Mouse (Mus musculus): ENCODE measurements at regions not wholly inside any gene's neighbourhood (a gene's known extent, or its start where the extent isn't known, plus 50 kb on each side); places are given as distances from the start of the nearest gene placed in this dataset.

DNA sequence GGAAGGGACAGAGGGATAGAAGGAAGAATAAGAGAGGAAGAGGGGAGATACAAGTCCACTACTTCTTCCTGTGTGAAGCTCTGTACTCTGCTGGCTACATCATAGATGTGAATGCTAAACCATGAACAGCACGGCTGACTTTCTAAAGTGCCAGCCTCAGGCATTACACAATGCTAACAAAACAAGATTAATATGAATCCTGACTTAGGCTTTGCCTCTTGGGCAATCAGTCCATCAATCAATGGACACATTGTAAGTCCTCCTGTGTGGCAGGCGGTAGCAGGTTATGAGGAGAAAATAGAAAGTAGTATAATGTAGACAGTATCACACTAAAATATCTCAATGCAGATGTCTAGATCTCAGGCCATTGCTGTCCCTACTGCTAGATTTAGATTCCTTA, 203.6 kb upstream of the Nrip1 start:
- DNase-seq (ENCODE audit: low read depth): no peak

DNA sequence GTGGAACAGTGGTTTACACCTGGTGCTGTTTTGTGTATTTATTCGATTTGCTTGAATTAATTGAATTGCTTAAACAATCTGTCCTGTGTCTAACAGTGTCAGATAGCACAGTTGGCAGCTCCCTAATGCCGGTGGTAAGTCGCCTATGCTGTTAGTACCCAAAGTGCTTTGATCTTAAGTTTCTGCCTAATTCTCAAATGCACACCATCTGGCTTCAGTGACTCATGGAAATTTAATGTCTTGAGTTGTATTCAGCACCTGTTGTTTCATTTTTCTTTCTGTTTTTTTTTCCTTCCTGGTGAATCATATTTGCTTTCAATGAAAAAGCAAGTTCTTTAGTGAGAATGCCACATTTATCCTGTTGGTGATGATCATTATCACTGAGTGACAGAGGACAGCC, 201.7 kb upstream of the Nrip1 start:
- no peak for DNase-seq (ENCODE audit: low read depth)

DNA sequence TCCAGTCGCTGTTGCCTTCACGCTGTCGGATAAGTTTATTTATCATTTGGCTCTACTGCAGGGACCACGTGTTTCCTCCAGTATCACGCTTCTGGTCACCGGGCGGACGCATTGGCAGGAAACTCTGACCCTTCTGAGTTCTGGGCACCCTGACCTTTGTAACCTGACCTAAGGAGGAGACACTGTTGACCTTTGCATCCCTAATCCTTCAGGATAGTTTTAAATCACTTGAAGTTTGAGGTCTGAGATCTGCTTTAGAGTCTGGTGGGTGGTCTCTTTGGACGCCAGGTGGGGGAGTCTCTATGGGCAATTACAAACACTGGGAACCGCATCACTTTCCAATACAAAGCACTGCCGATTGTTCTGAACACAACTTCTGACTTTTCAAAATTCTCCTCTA, 192.6 kb upstream of the Nrip1 start:
- no peak for DNase-seq (ENCODE audit: low read depth)

DNA sequence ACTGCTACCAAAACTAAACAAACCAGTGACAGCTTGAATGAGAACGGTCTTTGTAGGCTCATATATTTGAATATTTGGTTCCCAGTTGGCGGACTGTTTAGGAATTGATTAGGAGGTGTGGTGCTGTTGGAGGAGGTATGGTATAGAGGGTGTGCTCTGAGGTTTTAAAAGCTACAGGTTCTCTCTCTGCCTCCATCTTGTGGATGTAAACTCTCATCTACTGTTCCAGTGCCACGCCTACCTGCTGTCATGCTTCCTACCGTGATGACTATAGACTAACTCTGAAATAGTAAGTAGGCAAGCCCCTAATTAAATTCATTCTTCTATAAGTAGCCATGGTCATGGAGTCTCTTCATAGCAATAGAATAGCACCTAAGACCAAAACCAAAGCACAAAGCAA, 181.2 kb upstream of the Nrip1 start:
- no peak for DNase-seq (ENCODE audit: low read depth)

DNA sequence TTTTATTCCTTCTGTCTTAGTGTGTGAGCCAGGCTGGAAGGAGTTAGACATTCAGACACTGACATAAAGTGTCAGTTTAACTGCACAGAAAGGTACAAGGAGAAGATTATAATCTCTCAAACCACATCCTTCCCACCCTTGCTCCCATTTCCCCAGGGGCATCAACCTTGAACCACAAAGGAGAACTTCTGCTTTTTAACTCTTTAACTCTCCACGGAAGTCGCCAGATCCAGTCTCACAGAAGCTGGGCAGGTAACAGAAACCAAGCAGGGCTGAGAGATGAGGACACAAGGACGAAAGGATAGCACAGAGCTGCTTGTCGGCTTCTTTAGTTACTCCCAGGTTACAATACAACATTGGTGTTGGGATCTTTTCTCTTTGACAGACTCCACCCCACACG, 176.0 kb upstream of the Nrip1 start:
- no peak for DNase-seq (ENCODE audit: low read depth)

DNA sequence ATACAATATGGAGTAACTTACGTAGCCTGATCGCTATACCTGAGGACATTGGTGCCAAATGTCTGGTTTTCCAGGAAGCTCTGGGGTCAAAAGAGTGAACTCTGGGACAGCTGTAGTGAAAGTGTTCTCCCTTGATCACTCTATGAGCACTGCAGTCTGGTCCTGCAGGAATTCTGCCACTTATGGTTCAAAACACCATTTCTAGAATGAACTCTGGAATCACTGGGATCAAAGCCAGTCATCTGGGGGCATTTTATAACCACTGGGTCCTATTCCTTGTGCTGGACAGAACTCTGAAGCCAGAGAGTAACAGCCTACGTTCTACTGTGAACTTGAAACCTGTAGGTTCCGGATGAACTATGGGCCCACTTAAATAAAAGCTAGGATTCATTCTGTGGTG, 173.5 kb upstream of the Nrip1 start:
- no peak for DNase-seq (ENCODE audit: low read depth)

DNA sequence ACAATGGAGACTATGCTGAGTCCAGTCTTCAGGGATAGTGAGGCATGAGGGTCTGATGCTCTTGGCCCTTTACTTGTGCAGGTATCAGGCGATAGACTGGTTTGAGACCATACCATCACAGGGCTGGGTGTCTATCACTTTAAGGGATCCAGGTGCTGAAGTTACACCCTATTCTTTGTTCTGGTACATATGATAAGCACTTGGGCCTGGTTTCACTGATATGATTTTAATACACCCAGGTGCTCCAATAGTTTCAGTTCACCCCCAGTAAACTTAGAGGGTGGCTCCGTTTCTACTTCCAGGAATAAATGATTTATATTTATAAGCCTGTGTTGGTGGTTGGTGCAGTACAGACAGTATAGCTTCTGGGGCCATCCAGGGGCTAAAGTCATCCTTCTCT, 173.0 kb upstream of the Nrip1 start:
- no peak for DNase-seq (ENCODE audit: low read depth)

DNA sequence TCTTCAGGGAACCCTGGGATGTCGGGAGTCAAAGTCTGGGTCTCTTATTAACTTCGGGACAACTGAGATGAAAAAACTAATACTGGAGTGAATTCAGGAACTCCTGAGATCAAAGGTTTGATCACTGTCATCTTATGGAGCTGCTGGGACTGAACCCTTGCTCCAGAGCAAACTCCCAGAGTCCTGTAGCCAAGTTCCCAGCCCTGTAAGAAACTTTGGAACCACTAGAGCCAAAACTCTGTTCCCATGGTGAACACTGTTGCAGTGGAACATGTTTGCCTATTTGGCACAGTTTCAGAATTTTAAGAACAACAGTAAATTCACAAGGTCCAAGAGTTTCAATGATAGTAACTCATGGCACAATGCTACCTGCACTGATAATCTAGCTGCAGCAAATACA, 172.3 kb upstream of the Nrip1 start:
- no peak for DNase-seq (ENCODE audit: low read depth)

DNA sequence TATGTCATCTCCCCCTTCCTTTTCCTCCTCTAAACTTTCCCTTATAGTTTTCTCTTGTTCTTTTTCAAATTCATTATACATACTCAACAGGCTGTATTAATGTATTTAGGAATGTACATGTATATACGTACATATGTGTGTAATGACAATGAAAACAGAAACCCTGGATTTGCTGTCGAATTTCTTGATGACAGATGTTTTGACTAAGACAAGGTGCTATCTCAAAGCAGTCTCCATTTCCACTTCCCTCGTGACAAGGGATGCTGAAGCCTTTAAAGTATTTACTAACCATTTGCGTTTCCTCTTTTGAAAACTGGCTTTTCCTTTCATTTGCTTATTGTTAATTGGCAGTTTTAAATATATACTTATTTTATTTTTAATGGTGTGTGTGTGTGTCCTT, 171.3 kb upstream of the Nrip1 start:
- DNase-seq (ENCODE audit: low read depth): no peak

DNA sequence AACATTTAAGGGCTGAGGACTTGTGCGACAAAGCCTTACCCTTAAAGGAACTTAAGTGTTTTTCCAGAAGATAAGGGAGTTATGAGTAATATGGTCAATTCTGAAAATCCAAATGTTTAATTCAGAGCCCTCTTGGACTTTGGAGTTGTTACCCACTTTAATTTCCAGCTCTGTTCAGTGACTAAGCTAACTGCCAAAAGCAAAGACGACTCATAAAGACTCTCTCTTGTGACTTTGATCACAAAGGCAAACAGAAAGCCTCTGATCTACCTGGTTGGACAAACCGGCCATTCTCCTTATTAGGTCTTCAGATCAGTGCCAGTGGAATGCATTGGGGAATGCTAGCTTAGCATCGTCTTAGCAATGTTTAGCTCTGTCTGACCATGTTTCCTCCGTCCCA, 167.3 kb upstream of the Nrip1 start:
- no peak for DNase-seq (ENCODE audit: low read depth)

DNA sequence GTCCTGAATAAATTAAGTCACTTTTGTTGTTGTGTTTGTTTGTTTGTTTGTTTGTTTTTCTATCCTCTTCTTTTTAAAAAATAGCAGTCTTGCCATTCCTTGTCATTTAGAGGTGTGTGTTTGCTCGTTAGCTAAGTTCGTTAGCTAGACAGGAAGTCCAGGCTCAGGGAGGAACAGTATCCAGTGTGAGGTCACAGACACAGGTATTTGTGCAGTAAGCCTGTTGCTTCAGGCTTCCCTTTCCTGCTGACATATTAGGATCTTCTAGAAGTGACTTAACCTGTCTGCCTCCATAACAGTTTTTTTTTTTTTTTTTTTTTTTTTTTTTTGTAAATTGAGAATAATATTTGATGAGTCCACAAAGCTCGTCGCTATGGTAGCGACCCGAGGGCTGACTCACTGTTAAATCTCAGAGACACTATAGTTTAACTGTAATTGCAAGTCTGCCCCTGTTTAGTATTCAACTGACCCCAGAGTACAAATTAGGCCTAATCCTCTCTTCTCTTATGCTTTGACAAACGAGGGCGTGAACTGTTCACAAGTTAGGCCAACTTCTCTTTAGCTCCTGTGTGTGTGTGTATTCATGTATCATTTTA, 166.8 kb upstream of the Nrip1 start:
- no peak for DNase-seq (ENCODE audit: low read depth)

DNA sequence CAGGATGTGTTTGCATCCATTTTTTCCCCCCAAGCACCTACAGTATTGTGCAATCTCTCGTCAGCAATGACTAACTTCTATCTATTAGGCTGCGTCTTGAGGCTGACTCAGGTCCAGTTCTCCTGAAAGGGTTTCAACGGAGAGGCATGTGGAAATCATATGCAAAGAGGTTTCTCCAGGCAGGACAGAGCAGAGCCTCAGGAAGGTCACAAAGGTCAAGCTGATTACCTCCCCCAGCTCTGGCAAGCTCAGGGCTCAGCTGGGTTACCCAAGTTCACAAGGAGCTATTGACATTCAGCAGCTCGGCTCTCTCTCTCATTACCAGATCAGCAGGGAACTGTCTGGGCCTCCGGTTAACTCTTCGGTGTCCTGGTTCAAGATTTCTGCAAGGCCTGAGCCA, 166.0 kb upstream of the Nrip1 start:
- no peak for DNase-seq (ENCODE audit: low read depth)

DNA sequence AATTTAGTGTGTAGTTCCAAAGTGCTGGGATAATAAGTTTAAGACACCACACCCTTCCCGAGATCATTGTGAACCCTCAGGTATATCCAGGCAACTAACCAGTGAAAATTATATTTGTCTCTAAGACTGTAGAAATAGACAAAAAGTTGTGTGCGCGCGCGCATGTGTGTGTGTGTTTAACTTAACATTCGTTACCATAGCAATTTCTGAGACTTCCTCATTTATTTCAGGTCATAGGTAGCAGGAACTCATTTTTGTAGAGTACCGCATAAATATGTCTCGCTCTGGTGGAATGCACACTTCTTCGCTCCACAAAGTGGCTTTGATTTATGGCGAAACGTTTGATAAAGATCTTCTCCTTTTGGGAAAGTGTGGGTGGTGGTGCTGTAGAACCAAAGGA, 164.2 kb upstream of the Nrip1 start:
- DNase-seq (ENCODE audit: low read depth): no peak

DNA sequence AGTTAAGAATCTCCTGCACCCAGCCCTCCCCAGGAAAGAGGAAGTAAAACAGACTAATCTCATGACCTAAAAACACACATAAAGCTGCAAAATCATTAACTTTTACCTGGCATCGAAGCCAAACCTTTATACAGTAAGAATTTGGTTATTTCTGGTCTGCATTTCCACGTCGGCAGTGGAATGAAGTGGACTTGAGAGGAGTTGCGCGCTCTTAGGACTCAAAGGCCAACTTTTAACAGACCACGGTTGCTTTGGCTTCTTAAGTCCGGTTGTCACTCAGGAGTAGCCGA, 159.2 kb upstream of the Nrip1 start:
- no peak for DNase-seq (ENCODE audit: low read depth)

DNA sequence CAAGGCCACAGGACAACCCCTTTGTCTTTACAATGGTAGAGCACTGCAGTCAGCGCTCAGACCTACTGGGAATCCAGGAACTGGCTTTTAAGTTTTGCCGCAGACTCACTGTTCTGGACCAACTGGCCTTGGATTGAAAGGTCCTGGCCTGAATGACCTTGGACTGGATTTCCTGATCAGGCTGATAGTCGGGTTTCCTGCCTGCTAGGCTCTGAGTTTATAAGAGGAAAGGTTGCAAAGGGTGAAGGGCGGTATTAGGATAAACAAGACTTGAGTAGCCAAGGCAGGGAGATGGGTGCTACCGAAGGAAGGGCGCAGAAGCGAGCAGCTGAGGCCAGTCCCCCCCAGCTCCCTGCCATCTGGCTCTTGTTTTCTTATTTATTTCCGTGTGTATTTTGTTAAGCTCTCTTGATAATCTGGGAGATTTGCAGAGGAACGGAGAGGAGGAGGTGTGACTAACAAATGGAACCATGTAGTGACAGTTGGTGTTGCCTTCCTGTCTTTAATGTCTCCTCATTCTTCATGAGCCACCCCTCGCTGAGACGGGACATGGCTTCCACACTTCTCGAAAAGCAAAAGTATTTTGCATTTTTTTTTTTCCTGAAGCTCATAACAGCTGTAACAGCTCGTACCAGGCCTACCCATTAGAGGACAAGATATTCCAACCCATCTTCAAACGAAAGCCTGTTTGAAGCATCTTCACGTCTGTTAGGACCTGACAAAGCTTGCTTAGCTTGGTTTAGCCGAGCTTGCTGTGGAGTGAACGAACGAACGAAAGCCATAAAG, 158.7 kb upstream of the Nrip1 start:
- DNase-seq (ENCODE audit: low read depth): no peak

DNA sequence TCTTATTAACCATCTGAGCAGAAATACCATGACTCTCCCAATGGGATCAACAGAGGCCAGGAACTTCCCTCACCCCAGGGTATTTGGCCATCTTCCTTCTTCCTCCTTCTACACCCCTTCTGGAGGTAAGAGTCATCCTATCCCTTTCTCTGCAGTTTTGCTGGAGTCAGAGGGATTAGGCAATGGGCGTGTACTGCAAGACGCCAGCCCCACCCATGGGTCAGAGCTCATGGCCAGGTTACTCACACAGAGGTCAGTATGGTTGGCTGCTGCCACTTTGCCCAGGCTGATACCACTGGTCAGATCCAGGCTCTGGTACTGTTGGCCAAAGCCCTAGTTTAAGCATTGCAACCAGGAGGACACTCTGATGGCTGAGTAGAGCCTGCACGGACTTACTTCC, 157.3 kb upstream of the Nrip1 start:
- no peak for DNase-seq (ENCODE audit: low read depth)

DNA sequence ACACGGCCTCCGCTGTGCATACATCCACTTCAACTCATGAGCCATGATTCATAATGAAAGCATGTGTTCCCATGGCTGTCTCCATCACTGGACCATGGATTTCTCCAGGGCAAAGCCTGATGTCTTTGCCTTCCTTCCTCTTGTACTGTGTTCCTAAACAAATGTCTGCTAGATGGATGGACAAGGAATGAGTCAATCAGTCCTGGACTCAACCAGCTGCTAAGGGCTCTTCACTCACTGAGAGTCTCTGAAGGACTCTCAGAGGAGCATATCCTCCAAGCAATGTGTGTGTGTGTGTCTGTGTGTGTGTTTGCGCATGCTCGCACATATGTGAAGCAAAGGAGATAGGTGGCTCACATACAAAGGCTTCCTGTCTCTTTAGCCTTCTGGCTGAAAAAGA, 156.0 kb upstream of the Nrip1 start:
- DNase-seq (ENCODE audit: low read depth): no peak

DNA sequence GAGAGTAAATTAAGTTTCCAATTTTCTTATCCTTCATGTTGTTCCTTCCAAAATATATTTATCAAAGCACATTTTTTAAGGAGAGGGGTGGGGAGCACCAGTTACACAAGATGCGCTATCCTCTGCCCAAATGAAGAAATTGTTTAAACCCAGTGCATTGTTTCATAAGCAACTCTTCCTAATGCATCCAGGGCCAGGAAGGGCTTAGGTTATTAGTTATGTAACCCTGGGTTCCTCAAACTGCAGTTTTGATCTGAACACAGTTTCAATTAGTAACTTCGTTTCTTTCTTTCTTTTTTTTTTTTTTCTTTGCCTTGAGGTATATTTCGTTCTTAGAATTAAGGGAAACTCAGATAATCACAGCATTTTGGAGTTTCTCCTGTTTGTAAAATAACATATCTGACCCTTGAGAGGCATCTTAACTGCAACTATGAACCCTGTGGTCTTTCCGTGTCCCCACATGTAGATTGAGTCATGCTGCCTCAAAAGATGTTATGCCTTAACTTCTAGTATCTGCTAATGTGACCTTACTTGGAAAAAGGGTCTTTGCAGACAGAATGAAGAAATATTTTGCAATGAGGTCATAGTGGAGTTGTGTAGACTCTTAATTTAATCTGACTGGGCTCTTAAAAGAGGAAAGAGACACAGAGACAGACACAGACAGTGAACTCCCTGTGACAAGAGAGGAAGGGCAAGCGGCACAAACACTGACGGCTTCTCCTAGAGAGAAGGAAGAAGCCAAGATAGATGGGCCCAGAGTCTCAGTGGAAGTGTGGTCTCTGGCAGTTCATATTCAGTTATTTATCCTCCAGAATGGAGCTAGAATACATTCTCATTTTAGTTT, 153.7 kb upstream of the Nrip1 start:
- DNase-seq (ENCODE audit: low read depth): no peak

DNA sequence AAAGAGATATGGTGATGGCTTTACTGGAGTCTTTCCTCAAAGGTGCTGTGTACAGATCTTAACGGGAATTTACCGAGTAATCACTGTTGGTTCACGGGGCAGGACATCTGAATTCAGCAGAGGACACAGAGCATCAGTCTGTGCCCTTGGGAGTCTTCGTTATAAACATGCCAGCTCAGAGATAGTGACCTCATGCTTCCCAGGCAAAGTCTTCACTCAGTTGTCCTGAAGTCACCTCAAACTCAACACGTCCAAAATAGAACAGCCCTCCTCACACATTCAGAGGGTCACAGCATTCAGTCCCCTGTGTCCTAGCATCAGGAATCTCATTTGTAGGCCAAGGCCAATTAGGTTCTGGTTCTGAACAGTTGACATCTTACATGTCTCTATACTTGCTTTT, 151.9 kb upstream of the Nrip1 start:
- no peak for DNase-seq (ENCODE audit: low read depth)

DNA sequence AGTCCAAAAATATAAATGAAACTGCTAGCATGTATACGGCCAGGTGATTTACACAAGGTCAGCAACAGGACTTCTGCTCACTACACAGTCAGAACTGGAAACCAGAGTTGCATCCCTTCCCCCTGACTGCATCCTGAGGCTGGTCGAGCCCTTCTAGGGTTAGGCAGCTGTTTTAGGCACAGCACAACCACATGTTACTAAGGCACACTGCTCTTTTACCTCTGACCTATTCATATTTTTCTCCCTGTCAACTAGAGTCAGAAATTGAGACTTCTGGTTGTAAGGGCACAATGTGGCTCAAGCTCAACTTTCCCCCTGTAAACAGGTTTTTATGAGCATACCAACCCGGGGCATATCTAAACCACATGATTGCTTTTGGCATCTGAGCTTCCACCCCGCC, 151.3 kb upstream of the Nrip1 start:
- no peak for DNase-seq (ENCODE audit: low read depth)

DNA sequence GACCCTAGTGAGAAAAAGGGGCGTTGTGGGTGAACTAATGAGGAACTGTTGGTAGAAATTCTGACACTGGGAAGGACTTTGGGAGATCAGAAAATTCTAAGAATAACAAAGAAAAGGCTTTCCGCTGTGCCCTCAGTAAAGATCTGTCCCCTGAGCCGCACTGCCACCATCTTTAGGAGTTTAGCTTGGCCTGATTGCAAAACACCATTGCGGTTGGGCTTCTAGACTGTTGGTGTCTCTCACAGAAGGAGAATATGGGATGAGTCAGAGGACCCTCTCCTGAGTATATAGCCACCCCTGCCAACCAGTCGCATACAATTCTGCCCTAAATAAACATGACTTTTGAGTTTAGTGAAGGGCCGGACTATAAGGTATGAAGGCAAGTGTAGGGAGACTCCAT, 147.5 kb upstream of the Nrip1 start:
- DNase-seq (ENCODE audit: low read depth): no peak

DNA sequence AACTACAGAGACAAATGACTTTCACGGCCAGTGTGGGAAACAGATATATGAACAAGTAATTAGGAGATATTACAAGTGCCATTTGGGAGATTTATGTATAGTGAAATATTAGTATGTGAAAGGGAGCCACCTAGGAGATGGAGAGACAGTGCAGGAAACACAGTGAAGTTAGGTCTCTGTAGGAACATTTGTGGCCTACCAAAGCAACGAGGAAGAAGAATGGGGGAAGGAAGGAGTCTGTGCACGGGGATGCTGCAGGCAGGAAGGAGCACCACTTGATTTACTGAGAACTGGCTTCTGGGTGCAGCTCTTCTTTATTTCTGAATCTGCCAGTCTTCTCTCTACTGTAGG, 147.0 kb upstream of the Nrip1 start:
- DNase-seq (ENCODE audit: low read depth): no peak

DNA sequence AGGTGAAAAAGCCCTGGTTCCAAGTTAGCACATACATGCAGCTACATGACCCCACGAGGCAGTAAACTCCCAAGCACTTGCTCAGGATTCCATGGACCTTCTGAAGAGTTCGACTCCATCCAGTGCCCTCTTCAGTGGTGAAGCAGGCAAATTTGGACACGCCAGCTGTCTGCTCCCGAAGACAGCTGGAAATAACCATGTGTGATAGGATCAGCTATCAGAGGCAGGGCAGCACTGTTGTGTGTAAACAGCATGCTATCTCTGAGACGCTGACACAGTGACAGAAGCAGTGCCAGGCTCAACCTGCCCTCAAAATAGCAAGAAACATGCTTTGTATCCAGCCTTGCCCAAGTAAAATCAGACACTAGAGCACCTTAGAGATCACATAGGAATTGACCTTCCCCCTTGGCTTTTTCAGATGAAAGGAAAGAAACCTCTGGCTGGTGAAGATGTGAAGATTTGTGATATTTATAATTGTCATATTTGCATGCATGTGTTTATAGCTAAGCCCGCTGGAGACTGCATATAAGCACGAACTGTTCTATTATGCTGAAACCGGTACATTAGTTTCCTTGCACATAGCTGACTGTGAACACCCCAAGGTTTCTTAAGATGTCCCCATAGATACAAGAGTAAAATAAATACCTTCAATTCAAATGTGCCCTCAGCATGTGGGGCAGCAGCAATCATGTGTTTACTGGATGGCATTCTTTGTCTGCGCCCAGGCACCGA, 146.4 kb upstream of the Nrip1 start:
- no peak for DNase-seq (ENCODE audit: low read depth)

Data from c-Kit-positive CD71-positive TER-119-negative erythroid progenitor cells, embryonic 14.5 days (primary cell).